Mouse (Mus musculus) layer of hippocampus, postnatal 36 days (tissue): ENCODE data around the gene Olfr693. TPM values are rescaled to one million over a fixed set of nuclear protein-coding genes. Genes with fewer than 3 reads are reported as not detected.
"Not testable (repeated sequence)": the region's sequence is repeated elsewhere in the genome, so short reads cannot be mapped to it uniquely, and the experiment has no call there.

Experiments
- DNase-seq, 2 experiments: peaks; one replicate each; pipeline ENCODE4 v3.0.0; 2022
- total RNA-seq, 2 experiments: library from RNA; stranded (reverse); gene quantifications; 2 replicates each; pipeline ENCODE4 v1.2.3; 2021

Gene Olfr693
- total RNA-seq: not detected

- DNase-seq: no peak
These were observed at the start of gene Olfr693 for GRCm38 (mm10) chr7:106680484-106680883. Gene Olfr693, minus strand, starts transcription at chr7:106680584.

- not testable (repeated sequence) for DNase-seq
These were observed 45.3 kb upstream of the Olfr693 start for GRCm38 (mm10) chr7:106725654-106726053.

GRCm38 (mm10) chr7:106716296-106716695 is 35.9 kb upstream of the Olfr693 start, which contains the start of gene Olfr695:
Gene Olfr695, minus strand, starts transcription at chr7:106716396.
- DNase-seq: no peak

GRCm38 (mm10) chr7:106711463-106711862 is 31.1 kb upstream of the Olfr693 start:
- DNase-seq: no peak

GRCm38 (mm10) chr7:106707705-106708104 is 27.3 kb upstream of the Olfr693 start:
- DNase-seq: not testable (repeated sequence)

- DNase-seq: no peak
These were observed 16.5 kb upstream of the Olfr693 start for GRCm38 (mm10) chr7:106696891-106697290.

- no peak for DNase-seq
These were observed 12.6 kb upstream of the Olfr693 start for GRCm38 (mm10) chr7:106692976-106693375.

- no peak for DNase-seq
These were observed 11.3 kb upstream of the Olfr693 start, which contains the start of gene Olfr694 for GRCm38 (mm10) chr7:106691714-106692113. Gene Olfr694, minus strand, starts transcription at chr7:106691814.

- DNase-seq: no peak
These were observed 5.0 kb upstream of the Olfr693 start for GRCm38 (mm10) chr7:106685382-106685781.

GRCm38 (mm10) chr7:106652344-106652652 is 28.1 kb downstream of the Olfr693 start:
- DNase-seq: no peak

- no peak for DNase-seq
These were observed 28.6 kb downstream of the Olfr693 start for GRCm38 (mm10) chr7:106651555-106652343.

- DNase-seq: no peak
These were observed 30.6 kb downstream of the Olfr693 start for GRCm38 (mm10) chr7:106649774-106650173.

GRCm38 (mm10) chr7:106645261-106645660 is 35.1 kb downstream of the Olfr693 start:
- no peak for DNase-seq

- no peak for DNase-seq
These were observed 36.0 kb downstream of the Olfr693 start for GRCm38 (mm10) chr7:106644222-106644870.

GRCm38 (mm10) chr7:106640839-106641238 is 39.5 kb downstream of the Olfr693 start:
- DNase-seq: no peak

GRCm38 (mm10) chr7:106635560-106635959 is 44.8 kb downstream of the Olfr693 start:
- DNase-seq: no peak

Other genes with a start within 250 kb of the Olfr693 start
- not detected for gene Olfr694, start 11.2 kb upstream of the Olfr693 start, total RNA-seq
- gene Olfr695, start 35.8 kb upstream of the Olfr693 start, total RNA-seq: not detected
- not detected for gene Olfr697, start 61.9 kb upstream of the Olfr693 start, total RNA-seq
- not detected for gene Olfr698, start 74.8 kb upstream of the Olfr693 start, total RNA-seq
- not detected for gene Olfr699, start 112.6 kb upstream of the Olfr693 start, total RNA-seq
- gene Olfr700, start 128.2 kb upstream of the Olfr693 start, total RNA-seq: not detected
- not detected for gene Olfr701, start 133.5 kb upstream of the Olfr693 start, total RNA-seq
- gene Olfr702, start 153.3 kb upstream of the Olfr693 start, total RNA-seq: not detected
- gene Olfr703, start 162.8 kb upstream of the Olfr693 start, total RNA-seq: not detected
- not detected for gene Olfr704, start 182.6 kb upstream of the Olfr693 start, total RNA-seq
- not detected for gene Olfr705, start 196.3 kb upstream of the Olfr693 start, total RNA-seq
- gene Olfr706, start 207.6 kb upstream of the Olfr693 start, total RNA-seq: not detected
- not detected for gene Olfr707, start 220.7 kb upstream of the Olfr693 start, total RNA-seq
- not detected for gene Olfr1532-ps1, start 227.4 kb upstream of the Olfr693 start, total RNA-seq